12 mouse cellular contexts compared by ENCODE assay signal in genomic region chr3:107040408-107040807, GRCm38 (mm10). TPM values are rescaled to one million over a fixed set of nuclear protein-coding genes. Genes with fewer than 3 reads are reported as not detected.
DNase-seq lines count a peak whose midpoint lies in the region; ATAC-seq and TF ChIP-seq lines count a peak whose summit lies in the region.
"Had no signal": no experiment of that assay in that cellular context is flagged by ENCODE, and none has a peak within 500 bp of the region (broad histone marks: within the 10 kb centered on the region; RNA-seq: fewer than 3 reads in every experiment).

No protein-coding gene starts in this region.

- H3K4me2 ChIP-seq in forebrain, postnatal 0 days (ENCODE audit: low read depth), result peak overlapping the region; percentile 68
- H3K4me2 ChIP-seq in midbrain, embryonic 13.5 days (replicated peaks), result peak overlapping the region; percentile 56
- H3K4me2 ChIP-seq: limb, embryonic 15.5 days had no signal

- H3K36me3 ChIP-seq in spleen, adult 2 months (ENCODE audit: control insufficient read depth, insufficient read depth, low read length), result no peaks in the 10 kb centered on the region
- H3K36me3 ChIP-seq in forebrain, postnatal 0 days (ENCODE audit: insufficient read depth), result no peaks in the 10 kb centered on the region; the same call in 1 of the 2 replicates
- no peaks in the 10 kb centered on the region for H3K36me3 ChIP-seq in midbrain, embryonic 13.5 days
- H3K36me3 ChIP-seq: limb, embryonic 15.5 days had no signal

- no peak for DNase-seq in spleen, adult 2 months (ENCODE audit: low read depth in 1 of 2, low spot score in 2 of 2)
- DNase-seq in spleen, adult 18-20 months, result no peak
- no peak for DNase-seq in forebrain, postnatal 0 days
- no peak for DNase-seq in right cerebral cortex, postnatal 4 days
- no peak for DNase-seq in ovary, postnatal 14 days (ENCODE audit: low spot score)
- no peak for DNase-seq in spleen, postnatal 14 days (ENCODE audit: low spot score in 2 of 2)
- DNase-seq: cerebellum, adult 9-11 months; kidney, adult 18-20 months; lung, postnatal 4 days; thymus, adult 2 months had no signal

- no peak overlapping the region for H3K4me3 ChIP-seq in spleen, adult 2 months (ENCODE audit: extremely low read depth, insufficient read depth, insufficient read length)
- peak overlapping the region; percentile 79 for H3K4me3 ChIP-seq in forebrain, postnatal 0 days (ENCODE audit: low read depth, low read length)
- H3K4me3 ChIP-seq in midbrain, embryonic 13.5 days (replicated peaks), result peak overlapping the region; percentile 76
- H3K4me3 ChIP-seq: limb, embryonic 15.5 days had no signal

- ATAC-seq in forebrain, postnatal 0 days, result no peak
- no peak for ATAC-seq in midbrain, embryonic 13.5 days

- peaks cover 14% of the 10 kb centered on the region for H3K4me1 ChIP-seq in spleen, adult 2 months (ENCODE audit: control insufficient read depth, insufficient read depth, insufficient read length)
- H3K4me1 ChIP-seq in forebrain, postnatal 0 days (ENCODE audit: insufficient read depth), result peaks cover 8% of the 10 kb centered on the region; the same call in 1 of the 2 replicates
- H3K4me1 ChIP-seq in midbrain, embryonic 13.5 days (replicated peaks), result peaks cover 49% of the 10 kb centered on the region

- WGBS in spleen, adult 2 months, result 48% methylated on average over 3 of the region's 3 CpGs
- WGBS in forebrain, postnatal 0 days, result 69% methylated on average over 3 of the region's 3 CpGs
- WGBS in midbrain, embryonic 13.5 days, result 85% methylated on average over 3 of the region's 3 CpGs

- peak overlapping the region; percentile 55; the same call in 1 of the 2 replicates for H3K27ac ChIP-seq in spleen, adult 2 months (ENCODE audit: insufficient read depth, low read length)
- no peak overlapping the region for H3K27ac ChIP-seq in forebrain, postnatal 0 days (ENCODE audit: low read depth, low read length)
- H3K27ac ChIP-seq in midbrain, embryonic 13.5 days, result no peak overlapping the region
- H3K27ac ChIP-seq: limb, embryonic 15.5 days had no signal

- H3K9ac ChIP-seq in forebrain, postnatal 0 days, result 0 out of 2 replicates have a peak overlapping the region, but pooled peaks have one; percentile 23
- no peak overlapping the region; the same call in 1 of the 2 replicates for H3K9ac ChIP-seq in midbrain, embryonic 13.5 days (replicated peaks)
- H3K9ac ChIP-seq: limb, embryonic 15.5 days had no signal

- no peaks in the 10 kb centered on the region for H3K9me3 ChIP-seq in forebrain, postnatal 0 days (ENCODE audit: low read length)
- H3K9me3 ChIP-seq in midbrain, embryonic 13.5 days, result no peaks in the 10 kb centered on the region
- H3K9me3 ChIP-seq: limb, embryonic 15.5 days had no signal

- H3K27me3 ChIP-seq in spleen, adult 2 months (ENCODE audit: control insufficient read depth, insufficient read depth, low read length), result no peaks in the 10 kb centered on the region
- no peaks in the 10 kb centered on the region for H3K27me3 ChIP-seq in forebrain, postnatal 0 days (ENCODE audit: insufficient read depth, low read length)
- H3K27me3 ChIP-seq in midbrain, embryonic 13.5 days, result no peaks in the 10 kb centered on the region

- no peak for TF ChIP-seq POLR2A in spleen, adult 2 months (IDR thresholded peaks at IDR 0.05; ENCODE audit: low read depth, low read length)

- TF ChIP-seq CTCF in spleen, adult 2 months (IDR thresholded peaks at IDR 0.05; ENCODE audit: extremely low read depth, insufficient read depth, insufficient read length, insufficient replicate concordance), result no peak
- TF ChIP-seq CTCF in forebrain, postnatal 0 days (IDR thresholded peaks at IDR 0.05; ENCODE audit: low read depth), result no peak

RNA-seq across cellular contexts. Expression of gene Kcna3, which starts 4.4 kb away (rescaled TPM):
- polyA plus RNA-seq in spleen, adult 2 months (2012; rRNA removed), result 21.0 and 32.2 TPM in 2 replicates
- total RNA-seq in forebrain, postnatal 0 days (2014; rRNA removed), result 30.4 and 34.7 TPM in 2 replicates
- polyA plus RNA-seq in forebrain, postnatal 0 days (2015; fragmentation: Nextera tagmentation; extraction: Ambion mirVana), result 8.1 and 13.9 TPM in 2 replicates
- polyA plus RNA-seq in midbrain, embryonic 13.5 days (2015; fragmentation: Nextera tagmentation; extraction: Ambion mirVana), result 10.1 and 12.5 TPM in 2 replicates
